Mouse (Mus musculus): ENCODE results near the gene Slc29a2. TPM values are rescaled to one million over a fixed set of nuclear protein-coding genes. Genes with fewer than 3 reads are reported as not detected.

Slc29a2 gene
- polyA plus RNA-seq, 1 experiment from 2014 or later, result 15.4 TPM

- no peak for ATAC-seq (ENCODE audit: low FRiP score, low read depth)
- no peak overlapping the region for H3K4me3 ChIP-seq
- no peak overlapping the region for H3K4me2 ChIP-seq
- no peaks in the 10 kb centered on the region for H3K9me3 ChIP-seq
- H3K36me3 ChIP-seq, result no peaks in the 10 kb centered on the region; the same call in 1 of the 2 replicates
- 86% methylated on average over 4 of the region's 4 CpGs for WGBS
- H3K27me3 ChIP-seq, result no peaks in the 10 kb centered on the region
- peaks cover 22% of the 10 kb centered on the region for H3K4me1 ChIP-seq (replicated peaks)
- H3K9ac ChIP-seq, result no peak overlapping the region
- H3K27ac ChIP-seq (replicated peaks), result no peak overlapping the region
Measured at GRCm38 (mm10) chr19:5036577-5036976, 12.9 kb downstream of the Slc29a2 start.

GRCm38 (mm10) chr19:5037678-5038571, 14.3 kb downstream of the Slc29a2 start:
- Histone ChIP-seq H3K27ac (replicated peaks) (peak overlapping the region; percentile 92), H3K4me2 (peak overlapping the region; percentile 96), H3K9me3 (no peaks in the 10 kb centered on the region), H3K27me3 (no peaks in the 10 kb centered on the region), H3K4me1 (replicated peaks) (peaks cover 36% of the 10 kb centered on the region), H3K4me3 (peak overlapping the region; percentile 91), H3K36me3 (peaks cover 3% of the 10 kb centered on the region; the same call in 1 of the 2 replicates), H3K9ac (peak overlapping the region; percentile 95)
- peak; percentile 59 for ATAC-seq (ENCODE audit: low FRiP score, low read depth)
- 6% methylated on average over 32 of the region's 32 CpGs for WGBS

GRCm38 (mm10) chr19:5038709-5039156, 15.1 kb downstream of the Slc29a2 start, which contains the start of the genes B4gat1 and AC124502.3:
Gene B4gat1 (plus strand): TSS chr19:5038826.
Gene AC124502.3 (plus strand): TSS chr19:5038891.
- Histone ChIP-seq H3K4me1 (replicated peaks) (peaks cover 37% of the 10 kb centered on the region), H3K27me3 (no peaks in the 10 kb centered on the region), H3K27ac (replicated peaks) (peak within 1 kb of the TSS; percentile 92), H3K9ac (peak within 1 kb of the TSS; percentile 95), H3K4me2 (peak within 1 kb of the TSS; percentile 96), H3K9me3 (no peaks in the 10 kb centered on the region), H3K36me3 (peaks cover 5% of the 10 kb centered on the region; the same call in 1 of the 2 replicates), H3K4me3 (peak within 1 kb of the TSS; percentile 91)
- under 1% methylated on average over 44 of the region's 44 CpGs for WGBS
- peak; percentile 93 for ATAC-seq (ENCODE audit: low FRiP score, low read depth)

- Histone ChIP-seq H3K4me2 (peak overlapping the region; percentile 96), H3K36me3 (peaks cover 9% of the 10 kb centered on the region; the same call in 1 of the 2 replicates), H3K4me3 (peak overlapping the region; percentile 91), H3K9me3 (no peaks in the 10 kb centered on the region), H3K9ac (peak overlapping the region; percentile 95), H3K27ac (replicated peaks) (peak overlapping the region; percentile 92), H3K27me3 (no peaks in the 10 kb centered on the region), H3K4me1 (replicated peaks) (peaks cover 37% of the 10 kb centered on the region)
- 11% methylated on average over 41 of the region's 41 CpGs for WGBS
- no peak; the same call in 1 of the 2 replicates for ATAC-seq (ENCODE audit: low FRiP score, low read depth)
Measured at GRCm38 (mm10) chr19:5039301-5040114, 15.8 kb downstream of the Slc29a2 start.

- peak within 1 kb of the TSS; percentile 96 for H3K4me2 ChIP-seq
- H3K4me1 ChIP-seq (replicated peaks), result peaks cover 37% of the 10 kb centered on the region
- H3K9me3 ChIP-seq, result no peaks in the 10 kb centered on the region
- 7% methylated on average over 40 of the region's 40 CpGs for WGBS
- peaks cover 9% of the 10 kb centered on the region; the same call in 1 of the 2 replicates for H3K36me3 ChIP-seq
- H3K4me3 ChIP-seq, result peak within 1 kb of the TSS; percentile 91
- H3K27ac ChIP-seq (replicated peaks), result peak within 1 kb of the TSS; percentile 67
- ATAC-seq (ENCODE audit: low FRiP score, low read depth), result peak; percentile 60
- no peaks in the 10 kb centered on the region for H3K27me3 ChIP-seq
- H3K9ac ChIP-seq, result peak within 1 kb of the TSS; percentile 95
Measured at GRCm38 (mm10) chr19:5040862-5041523, 17.3 kb downstream of the Slc29a2 start, which contains the start of gene Brms1. Gene Brms1 (plus strand): TSS chr19:5041354.

GRCm38 (mm10) chr19:5041588-5041987, 17.9 kb downstream of the Slc29a2 start:
- Histone ChIP-seq H3K9ac (peak overlapping the region; percentile 95), H3K9me3 (no peaks in the 10 kb centered on the region), H3K36me3 (peaks cover 13% of the 10 kb centered on the region), H3K4me2 (peak overlapping the region; percentile 96), H3K27ac (replicated peaks) (peak overlapping the region; percentile 67), H3K27me3 (no peaks in the 10 kb centered on the region), H3K4me1 (replicated peaks) (peaks cover 37% of the 10 kb centered on the region), H3K4me3 (peak overlapping the region; percentile 91)
- 2% methylated on average over 16 of the region's 16 CpGs for whole genome bisulfite sequencing
- no peak for ATAC-seq (ENCODE audit: low FRiP score, low read depth)

- Histone ChIP-seq H3K4me1 (replicated peaks) (peaks cover 26% of the 10 kb centered on the region), H3K36me3 (peaks cover 36% of the 10 kb centered on the region), H3K27me3 (peaks cover 4% of the 10 kb centered on the region), H3K9ac (no peak overlapping the region), H3K9me3 (no peaks in the 10 kb centered on the region), H3K4me3 (no peak overlapping the region), H3K4me2 (no peak overlapping the region), H3K27ac (replicated peaks) (no peak overlapping the region)
- ATAC-seq (ENCODE audit: low FRiP score, low read depth), result no peak
- WGBS, result 79% methylated on average over 4 of the region's 4 CpGs
Measured at GRCm38 (mm10) chr19:5045531-5045930, 21.9 kb downstream of the Slc29a2 start.

GRCm38 (mm10) chr19:5048138-5049056, 24.7 kb downstream of the Slc29a2 start:
- Histone ChIP-seq H3K27ac (replicated peaks) (no peak overlapping the region), H3K9ac (no peak overlapping the region), H3K27me3 (peaks cover 32% of the 10 kb centered on the region), H3K4me2 (no peak overlapping the region), H3K4me1 (replicated peaks) (peaks cover 8% of the 10 kb centered on the region), H3K4me3 (no peak overlapping the region), H3K9me3 (no peaks in the 10 kb centered on the region), H3K36me3 (peaks cover 32% of the 10 kb centered on the region)
- 86% methylated on average over 14 of the region's 14 CpGs for WGBS
- ATAC-seq (ENCODE audit: low FRiP score, low read depth), result no peak

GRCm38 (mm10) chr19:5049325-5049724, 25.7 kb downstream of the Slc29a2 start:
- Histone ChIP-seq H3K4me1 (replicated peaks) (peaks cover 8% of the 10 kb centered on the region), H3K9ac (no peak overlapping the region), H3K27me3 (peaks cover 38% of the 10 kb centered on the region), H3K27ac (replicated peaks) (no peak overlapping the region), H3K4me3 (no peak overlapping the region), H3K4me2 (no peak overlapping the region), H3K9me3 (no peaks in the 10 kb centered on the region), H3K36me3 (peaks cover 27% of the 10 kb centered on the region)
- no peak for ATAC-seq (ENCODE audit: low FRiP score, low read depth)
- 70% methylated on average over 6 of the region's 6 CpGs for WGBS

GRCm38 (mm10) chr19:5050047-5050905, 26.6 kb downstream of the Slc29a2 start, which contains the start of gene Rin1:
Gene Rin1 (plus strand): TSS chr19:5050481.
- peak within 1 kb of the TSS; percentile 16 for H3K4me2 ChIP-seq

More at GRCm38 (mm10) chr19:5050047-5050905, 26.6 kb downstream of the Slc29a2 start, which contains the start of gene Rin1:
- 21% methylated on average over 14 of the region's 14 CpGs for WGBS
- Histone ChIP-seq H3K9ac (no peak within 1 kb of the TSS), H3K27ac (replicated peaks) (no peak within 1 kb of the TSS), H3K4me3 (0 out of 2 replicates have a peak within 1 kb of the TSS, but pooled peaks have one; percentile 3), H3K9me3 (no peaks in the 10 kb centered on the region), H3K36me3 (peaks cover 27% of the 10 kb centered on the region), H3K27me3 (peaks cover 38% of the 10 kb centered on the region), H3K4me1 (replicated peaks) (peaks cover 8% of the 10 kb centered on the region)
- ATAC-seq (ENCODE audit: low FRiP score, low read depth), result peak; percentile 46; the same call in 1 of the 2 replicates
